Mouse (Mus musculus) brain, embryonic 14.5 days (tissue): ENCODE measurements around the gene Nectin1.

ENCODE experiments used
- CTCF ChIP-seq: fragments of 200-500 bp; IDR thresholded peaks from 2 replicates; pipeline ENCODE4 v1.5.1; 2012; ENCODE audit warnings: inconsistent platforms, mild to moderate bottlenecking, moderate library complexity, borderline replicate concordance; ENCODE audit not compliant: insufficient read depth, insufficient read length; ENCODE audit errors: extremely low read depth
- POLR2A ChIP-seq: fragments of 200-500 bp; IDR thresholded peaks from 2 replicates; pipeline ENCODE4 v1.6.1; 2012; ENCODE audit warnings: mild to moderate bottlenecking, inconsistent platforms, borderline replicate concordance; ENCODE audit not compliant: poor library complexity, insufficient read depth, insufficient read length, severe bottlenecking; ENCODE audit errors: extremely low read depth

- no peak for TF ChIP-seq POLR2A
- no peak for TF ChIP-seq CTCF
These were observed 45.6 kb upstream of the Nectin1 start for GRCm38 (mm10) chr9:43698080-43698712.
